Mouse (Mus musculus) heart, adult 2 months (tissue): ENCODE data around the gene Man1a2.

Experiments used
- CTCF ChIP-seq: fragments of 200-600 bp; IDR thresholded peaks from 2 replicates; pipeline ENCODE4 v1.8.1; 2022; ENCODE audit warnings: antibody characterized with exemption, mild to moderate bottlenecking, moderate library complexity
- POLR2A ChIP-seq: fragments of 200-500 bp; IDR thresholded peaks from 2 replicates; pipeline ENCODE4 v1.6.1; 2011; ENCODE audit warnings: mild to moderate bottlenecking, low read depth, low read length, control low read depth; ENCODE audit not compliant: insufficient read depth

DNA sequence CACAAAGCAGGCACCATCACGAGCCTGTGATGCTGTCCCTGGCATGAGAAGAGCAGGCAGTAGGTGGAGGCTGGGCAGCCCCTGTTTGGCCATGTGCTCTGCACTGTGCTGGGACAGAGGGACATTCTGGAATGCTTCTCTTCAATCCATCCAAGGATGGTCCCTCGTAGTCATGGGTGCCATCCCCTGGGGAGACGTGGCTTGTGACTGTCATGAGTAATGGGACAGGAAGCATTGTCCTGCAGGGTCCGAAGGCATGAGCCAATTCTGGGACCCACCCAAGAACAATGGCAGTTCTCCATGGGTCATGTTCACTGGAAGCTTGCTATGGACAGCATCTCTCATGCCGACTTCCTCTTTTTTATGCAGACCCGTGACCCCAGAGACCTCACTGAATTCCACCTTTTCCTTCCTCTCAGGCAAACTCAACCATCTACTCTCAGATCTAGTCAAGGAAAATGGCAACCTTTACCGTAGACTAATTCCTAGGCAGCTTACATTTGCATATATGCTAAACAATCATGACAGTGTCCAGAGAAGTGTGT, 155.0 kb downstream of the Man1a2 start:
- TF ChIP-seq POLR2A: no peak
- no peak for TF ChIP-seq CTCF
